ENCODE assay signal across 27 mouse cellular contexts in the genomic region with DNA sequence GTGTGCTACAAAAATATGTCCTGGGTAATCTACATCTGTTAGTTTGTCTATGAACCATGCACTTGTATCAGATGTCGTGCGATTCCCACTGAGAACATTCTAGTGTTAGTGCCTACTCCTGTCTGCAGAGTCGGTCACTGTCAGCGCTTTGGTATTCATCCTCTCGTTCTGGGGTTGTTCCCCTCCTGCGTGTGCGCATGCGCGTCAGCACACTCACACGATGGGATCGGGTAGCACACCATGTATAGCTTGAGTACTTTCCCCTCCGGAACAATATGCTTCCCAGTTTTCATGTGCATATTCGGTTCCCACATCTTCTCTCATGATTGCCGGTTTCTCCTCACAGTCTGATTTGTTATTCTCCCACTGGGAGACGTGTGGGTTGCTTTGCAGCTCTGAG.
"Had no signal": no experiment of that assay in that cellular context is flagged by ENCODE, and none has a peak within 500 bp of the region (broad histone marks: within the 10 kb centered on the region; RNA-seq: fewer than 3 reads in every experiment).

No protein-coding gene starts in this region.

- H3K4me1 ChIP-seq: heart, embryonic 13.5 days; heart, embryonic 15.5 days; intestine, embryonic 15.5 days; liver, embryonic 13.5 days; liver, embryonic 15.5 days had no signal

- H3K27me3 ChIP-seq: heart, embryonic 13.5 days; heart, embryonic 15.5 days; hindbrain, embryonic 13.5 days; intestine, embryonic 15.5 days; limb, embryonic 12.5 days; liver, embryonic 13.5 days; liver, embryonic 15.5 days had no signal

- H3K27ac ChIP-seq: heart, adult 2 months; heart, embryonic 13.5 days; heart, embryonic 15.5 days; hindbrain, embryonic 13.5 days; intestine, embryonic 15.5 days; layer of hippocampus, adult 2 months; left cerebral cortex, adult 2 months; limb, embryonic 10.5 days; limb, embryonic 12.5 days; liver, embryonic 13.5 days; liver, embryonic 15.5 days had no signal

- H3K4me3 ChIP-seq: heart, adult 2 months; heart, embryonic 13.5 days; heart, embryonic 15.5 days; hindbrain, embryonic 13.5 days; intestine, embryonic 15.5 days; layer of hippocampus, adult 2 months; left cerebral cortex, adult 2 months; limb, embryonic 10.5 days; limb, embryonic 12.5 days; liver, embryonic 13.5 days; liver, embryonic 15.5 days had no signal

- H3K9ac ChIP-seq: heart, embryonic 13.5 days; heart, embryonic 15.5 days; hindbrain, embryonic 13.5 days; intestine, embryonic 15.5 days; limb, embryonic 12.5 days; liver, embryonic 13.5 days; liver, embryonic 15.5 days had no signal

- H3K36me3 ChIP-seq: heart, embryonic 13.5 days; heart, embryonic 15.5 days; hindbrain, embryonic 13.5 days; intestine, embryonic 15.5 days; limb, embryonic 10.5 days; limb, embryonic 12.5 days; liver, embryonic 13.5 days; liver, embryonic 15.5 days had no signal

- DNase-seq: gastrocnemius, postnatal 14 days; gastrocnemius, postnatal 36 days; heart, adult 11 months; heart, adult 2 months; heart, postnatal 14 days; heart, postnatal 36 days; kidney, adult 18-20 months; kidney, adult 8-10 months; kidney, postnatal 10 days; kidney, postnatal 25 days; kidney, postnatal 4 days; liver; liver, embryonic 13.5 days had no signal

- ATAC-seq: hindbrain, embryonic 16.5 days; inflammation-experienced regulatory T-cells, adult 6 months; intestine, embryonic 15.5 days; intestine, postnatal 0 days had no signal

- H3K4me2 ChIP-seq: heart, embryonic 11.5 days; heart, embryonic 13.5 days; heart, embryonic 15.5 days; hindbrain, embryonic 13.5 days; intestine, embryonic 15.5 days; limb, embryonic 12.5 days; liver, embryonic 11.5 days; liver, embryonic 13.5 days; liver, embryonic 15.5 days had no signal

- H3K9me3 ChIP-seq: heart, embryonic 13.5 days; heart, embryonic 15.5 days; hindbrain, embryonic 13.5 days; intestine, embryonic 15.5 days; limb, embryonic 10.5 days; limb, embryonic 12.5 days; liver, embryonic 13.5 days; liver, embryonic 15.5 days had no signal
